Mouse (Mus musculus) G1E (cell line): ENCODE measurements around the gene Stk39. TPM values are rescaled to one million over a fixed set of nuclear protein-coding genes. Genes with fewer than 3 reads are reported as not detected.

Experiments
- ATAC-seq: 2 replicates; pipeline ENCODE4 v1.8.0; 2016; ENCODE audit warnings: mild to moderate bottlenecking; ENCODE audit not compliant: insufficient number of reproducible peaks, poor library complexity, low FRiP score, severe bottlenecking; ENCODE audit errors: extremely low read depth
- DNase-seq: peaks from one replicate; pipeline ENCODE4 v3.0.0; 2012; ENCODE audit warnings: low spot score
- H3K27me3 ChIP-seq: 2 replicates; pipeline ENCODE4 v1.6.1; 2012; ENCODE audit warnings: mild to moderate bottlenecking, low read length, inconsistent platforms; ENCODE audit not compliant: insufficient read depth
- H3K36me3 ChIP-seq: replicated peaks from 2 replicates; pipeline ENCODE3; 2012; ENCODE audit warnings: mild to moderate bottlenecking, inconsistent platforms
- H3K4me1 ChIP-seq: 2 replicates; pipeline ENCODE4 v1.6.1; 2012; ENCODE audit warnings: low read depth, low read length, inconsistent platforms, mixed read lengths; ENCODE audit not compliant: insufficient read depth
- H3K4me3 ChIP-seq: 2 replicates; pipeline ENCODE4 v1.5.1; 2012; ENCODE audit warnings: low read depth, mild to moderate bottlenecking, inconsistent platforms, low read length, moderate library complexity, mixed read lengths
- H3K9me3 ChIP-seq: replicated peaks from 2 replicates; pipeline ENCODE4 v1.6.1; 2012; ENCODE audit warnings: inconsistent platforms
- CTCF ChIP-seq: IDR thresholded peaks from 2 replicates; pipeline ENCODE4 v1.5.1; 2012; ENCODE audit warnings: low read depth, low read length, inconsistent platforms, mixed read lengths
- GATA1 ChIP-seq: IDR thresholded peaks from 2 replicates; pipeline ENCODE4 v1.6.1; 2012; ENCODE audit warnings: borderline replicate concordance, low read length, inconsistent platforms, mixed read lengths
- GATA2 ChIP-seq: IDR thresholded peaks from 2 replicates; pipeline ENCODE4 v1.6.1; 2012; ENCODE audit warnings: low read depth, low read length, inconsistent platforms, borderline replicate concordance
- POLR2AphosphoS5 ChIP-seq: IDR thresholded peaks from 2 replicates; pipeline ENCODE4 v1.6.1; 2012; ENCODE audit warnings: low read depth, low read length, inconsistent platforms; ENCODE audit not compliant: insufficient replicate concordance
- TAL1 ChIP-seq: conservative IDR thresholded peaks from 2 replicates; pipeline ENCODE4 v1.6.1; 2012; ENCODE audit warnings: low read depth, low read length, inconsistent platforms, mixed read lengths
- polyA plus RNA-seq: library from polyadenylated mRNA; stranded (reverse); fragments of >175 nt; gene quantifications from 2 replicates; pipeline ENCODE4 v1.2.3, GENCODE M21; 2012
- total RNA-seq, 2 experiments: library from RNA; stranded (forward) in 1 of 2; stranded (reverse) in 1 of 2; fragments of 200-1000 nt in 1 of 2; fragments of >200 nt in 1 of 2; fragmentation: Nextera tagmentation in 1 of 2; gene quantifications; 2 replicates each; pipeline ENCODE4 v1.2.3; 2014 to 2017

Stk39 gene
- total and polyA plus RNA-seq, 3 experiments, result 0.11 TPM; not detected in 2

- no peak for ATAC-seq
- no peak for DNase-seq
- no peaks in the 10 kb centered on the region for H3K27me3 ChIP-seq
- H3K4me3 ChIP-seq, result no peak overlapping the region
- peaks cover 61% of the 10 kb centered on the region for H3K9me3 ChIP-seq
- H3K36me3 ChIP-seq, result no peaks in the 10 kb centered on the region
- H3K4me1 ChIP-seq, result no peaks in the 10 kb centered on the region
- TF ChIP-seq POLR2AphosphoS5 (no peak), TAL1 (no peak), GATA1 (no peak), GATA2 (no peak), CTCF (no peak)
Measured at GRCm38 (mm10) chr2:68420223-68420622, 51.8 kb downstream of the Stk39 start.

GRCm38 (mm10) chr2:68419746-68420145, 52.3 kb downstream of the Stk39 start:
- peaks cover 56% of the 10 kb centered on the region for H3K9me3 ChIP-seq
- no peaks in the 10 kb centered on the region for H3K4me1 ChIP-seq
- no peaks in the 10 kb centered on the region for H3K36me3 ChIP-seq
- DNase-seq (no peak), ATAC-seq (no peak)
- no peak for TF ChIP-seq POLR2AphosphoS5
- no peak for TF ChIP-seq CTCF
- TF ChIP-seq GATA1, result no peak
- no peak for TF ChIP-seq GATA2
- no peak for TF ChIP-seq TAL1
- no peak overlapping the region for H3K4me3 ChIP-seq
- no peaks in the 10 kb centered on the region for H3K27me3 ChIP-seq

- H3K27me3 ChIP-seq, result no peaks in the 10 kb centered on the region
- no peak overlapping the region for H3K4me3 ChIP-seq
- no peak for TF ChIP-seq GATA1
- TF ChIP-seq GATA2, result no peak
- no peak for TF ChIP-seq POLR2AphosphoS5
- TF ChIP-seq CTCF, result no peak
- no peak for TF ChIP-seq TAL1
- H3K4me1 ChIP-seq, result no peaks in the 10 kb centered on the region
- DNase-seq, result no peak
- H3K9me3 ChIP-seq, result peaks cover 54% of the 10 kb centered on the region
- H3K36me3 ChIP-seq, result no peaks in the 10 kb centered on the region
- ATAC-seq, result no peak
Measured at GRCm38 (mm10) chr2:68419165-68419564, 52.9 kb downstream of the Stk39 start.

DNA sequence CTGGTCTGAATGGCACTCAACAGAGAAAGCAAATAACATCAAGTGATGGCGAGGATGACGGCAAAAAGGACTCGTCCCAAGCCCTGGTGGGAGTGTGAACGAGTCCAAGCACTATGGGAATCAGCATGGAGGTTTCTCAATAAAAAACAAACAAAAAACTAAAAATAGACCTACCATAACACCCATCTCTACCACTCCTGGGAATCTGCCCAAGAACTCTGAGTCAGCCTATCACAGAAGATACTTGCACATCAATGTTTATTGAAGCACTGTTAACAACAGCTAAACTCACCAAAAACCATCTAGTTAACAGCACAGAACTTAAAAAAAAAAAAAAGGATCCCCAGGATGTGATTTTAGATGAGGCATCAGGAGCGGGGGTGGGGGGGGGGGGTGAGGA, 55.0 kb downstream of the Stk39 start:
- Histone ChIP-seq H3K4me3 (no peak overlapping the region), H3K9me3 (peaks cover 49% of the 10 kb centered on the region), H3K4me1 (no peaks in the 10 kb centered on the region), H3K36me3 (no peaks in the 10 kb centered on the region), H3K27me3 (no peaks in the 10 kb centered on the region)
- DNase-seq (no peak), ATAC-seq (no peak)
- TF ChIP-seq CTCF, result no peak

DNA sequence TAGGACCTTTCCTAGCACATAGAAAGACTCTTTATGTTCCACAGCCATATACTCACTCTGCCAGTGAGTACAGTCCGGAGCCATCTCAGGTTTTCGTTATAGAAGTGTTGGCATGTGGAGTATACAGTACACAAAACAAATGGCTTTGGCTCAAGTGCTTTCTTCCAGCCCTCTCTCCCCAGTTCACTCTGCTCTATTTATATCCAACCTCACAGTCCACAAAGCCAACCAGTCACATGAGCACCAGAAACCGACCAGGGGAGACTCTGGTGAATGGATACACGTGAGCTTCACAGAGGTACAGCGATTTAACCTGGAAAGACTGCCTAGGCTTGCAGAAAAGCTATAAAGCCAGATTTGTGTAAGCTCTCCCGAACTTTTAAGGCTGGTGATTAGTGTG, 56.4 kb downstream of the Stk39 start:
- no peak overlapping the region for H3K4me3 ChIP-seq
- H3K36me3 ChIP-seq, result no peaks in the 10 kb centered on the region
- H3K4me1 ChIP-seq, result no peaks in the 10 kb centered on the region
- ATAC-seq (no peak), DNase-seq (no peak)
- H3K27me3 ChIP-seq, result no peaks in the 10 kb centered on the region
- no peak for TF ChIP-seq CTCF
- no peak for TF ChIP-seq POLR2AphosphoS5
- TF ChIP-seq GATA1, result no peak
- peaks cover 49% of the 10 kb centered on the region for H3K9me3 ChIP-seq

DNA sequence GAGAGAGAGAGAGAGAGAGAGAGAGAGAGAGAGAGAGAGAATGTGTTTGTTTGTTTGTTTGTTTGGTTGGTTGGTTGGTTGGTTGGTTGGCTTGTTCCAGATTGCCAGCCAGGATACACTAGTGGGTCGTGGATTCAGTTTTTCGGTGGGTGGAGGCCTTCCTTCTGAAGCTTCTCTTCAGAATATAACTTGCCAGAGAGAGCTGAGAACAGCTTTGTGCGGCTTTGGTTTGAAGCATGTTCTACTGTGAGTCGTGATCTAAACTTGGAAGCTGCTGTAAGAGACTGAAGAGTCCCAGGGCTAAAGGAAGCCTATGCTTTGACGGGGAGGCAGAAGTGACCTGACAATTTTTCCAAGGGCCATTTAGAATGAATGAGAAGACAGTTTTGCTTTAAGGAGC, 59.9 kb downstream of the Stk39 start:
- DNase-seq (no peak), ATAC-seq (no peak)
- H3K27me3 ChIP-seq, result no peaks in the 10 kb centered on the region
- no peaks in the 10 kb centered on the region for H3K36me3 ChIP-seq
- H3K4me3 ChIP-seq, result no peak overlapping the region
- TF ChIP-seq CTCF (no peak), POLR2AphosphoS5 (no peak), TAL1 (no peak), GATA2 (no peak), GATA1 (no peak)
- H3K4me1 ChIP-seq, result no peaks in the 10 kb centered on the region
- H3K9me3 ChIP-seq, result peaks cover 37% of the 10 kb centered on the region

DNA sequence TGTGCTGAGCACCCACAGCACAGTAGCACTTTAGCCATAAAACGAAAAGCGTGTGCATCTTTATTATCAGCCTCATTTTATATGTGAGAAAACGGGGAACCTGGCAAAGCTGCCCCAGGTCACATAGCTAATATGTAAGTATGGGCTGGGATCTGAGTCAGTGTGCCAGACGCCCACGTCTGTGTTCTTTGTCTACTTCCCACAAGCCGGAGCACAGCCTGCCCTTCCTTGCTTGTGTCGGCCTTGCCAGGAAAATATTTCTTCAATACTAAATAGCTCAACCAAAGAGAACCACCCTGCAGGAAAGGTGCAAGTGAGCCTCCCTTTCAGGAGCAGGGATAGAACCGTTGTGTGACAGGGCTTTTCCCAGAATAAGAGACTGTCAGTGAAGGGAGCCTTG, 60.9 kb downstream of the Stk39 start:
- H3K9me3 ChIP-seq, result peaks cover 39% of the 10 kb centered on the region
- ATAC-seq (no peak), DNase-seq (no peak)
- H3K4me1 ChIP-seq, result no peaks in the 10 kb centered on the region
- H3K27me3 ChIP-seq, result no peaks in the 10 kb centered on the region
- no peaks in the 10 kb centered on the region for H3K36me3 ChIP-seq
- no peak overlapping the region for H3K4me3 ChIP-seq
- TF ChIP-seq GATA2 (no peak), TAL1 (no peak), GATA1 (no peak), CTCF (no peak), POLR2AphosphoS5 (no peak)
